Mouse (Mus musculus): ENCODE measurements around the gene Zfp799.
A peak's percentile ranks its signal among the peaks of the same experiment; 100 is the strongest.

Gene Zfp799

GRCm38 (mm10) chr17:32786944-32787343 lies 43.1 kb downstream of the Zfp799 start:
- peak in 1 of 2 experiments; percentile 6 for DNase-seq

- no peak for DNase-seq
Measured at GRCm38 (mm10) chr17:32785656-32786055, 44.4 kb downstream of the Zfp799 start.

- DNase-seq, result no peak
Measured at GRCm38 (mm10) chr17:32777564-32777963, 52.5 kb downstream of the Zfp799 start.

GRCm38 (mm10) chr17:32771213-32771612 lies 58.8 kb downstream of the Zfp799 start:
- DNase-seq, result peak in 1 of 2 experiments; percentile 13

- no peak for DNase-seq
Measured at GRCm38 (mm10) chr17:32766422-32766821, 63.6 kb downstream of the Zfp799 start.
